Mouse (Mus musculus) olfactory bulb, adult 2 months (tissue): ENCODE results near the gene Eif6. TPM values are rescaled to one million over a fixed set of nuclear protein-coding genes. Genes with fewer than 3 reads are reported as not detected.

ENCODE experiments used
- H3K27ac ChIP-seq: fragments of 200-500 bp; 2 replicates; pipeline ENCODE4 v1.5.1; 2012; ENCODE audit warnings: low read depth, low read length; ENCODE audit not compliant: insufficient read depth
- H3K4me1 ChIP-seq: fragments of 200-500 bp; 2 replicates; pipeline ENCODE4 v1.6.1; 2012; ENCODE audit warnings: low read length; ENCODE audit not compliant: control insufficient read depth, insufficient read depth
- H3K4me3 ChIP-seq: fragments of 200-500 bp; 2 replicates; pipeline ENCODE4 v1.5.1; 2012; ENCODE audit warnings: mild to moderate bottlenecking, low read depth, low read length, moderate library complexity; ENCODE audit not compliant: insufficient read depth
- CTCF ChIP-seq: fragments of 200-500 bp; IDR thresholded peaks from 2 replicates; pipeline ENCODE4 v1.5.1; 2012; ENCODE audit warnings: low read depth, mild to moderate bottlenecking, low read length, moderate library complexity; ENCODE audit not compliant: insufficient read depth
- POLR2A ChIP-seq: fragments of 200-500 bp; IDR thresholded peaks from 2 replicates; pipeline ENCODE4 v1.6.1; 2012; ENCODE audit warnings: mild to moderate bottlenecking, low read depth, low read length, moderate library complexity; ENCODE audit not compliant: insufficient read depth
- WGBS: fragments of 180-500 bp; shearing (Covaris S2); methylation state at CpG from one replicate; pipeline ENCODE4 v1.1.7; 2018; 5-methylcytosine and 5-hydroxymethylcytosine counted together
- polyA plus RNA-seq: library from polyadenylated mRNA; stranded (reverse); fragments of >200 nt; gene quantifications from 2 replicates; pipeline ENCODE4 v1.2.4, GENCODE M21; 2012; ENCODE audit warnings: low replicate concordance; ENCODE audit not compliant: missing spikeins, insufficient read depth, insufficient read length

Gene Eif6
- polyA plus RNA-seq, 1 experiment: not detected

- H3K27ac ChIP-seq: no peak overlapping the region
- 100% methylated on average over 1 of the region's 1 CpGs for WGBS
- TF ChIP-seq CTCF (no peak), POLR2A (no peak)
- peaks cover 27% of the 10 kb centered on the region for H3K4me1 ChIP-seq
- no peak overlapping the region for H3K4me3 ChIP-seq
Observed at GRCm38 (mm10) chr2:155816179-155816578, 10.5 kb downstream of the Eif6 start.

GRCm38 (mm10) chr2:155814829-155815228, 11.9 kb downstream of the Eif6 start:
- H3K4me1 ChIP-seq: peaks cover 26% of the 10 kb centered on the region
- TF ChIP-seq POLR2A (no peak), CTCF (no peak)
- no peak overlapping the region for H3K27ac ChIP-seq
- no peak overlapping the region for H3K4me3 ChIP-seq
- WGBS: 20% methylated on average over 5 of the region's 5 CpGs

- WGBS: 84% methylated on average over 4 of the region's 4 CpGs
Observed at GRCm38 (mm10) chr2:155812637-155813036, 14.1 kb downstream of the Eif6 start.

GRCm38 (mm10) chr2:155811821-155812396, 14.8 kb downstream of the Eif6 start:
- H3K4me1 ChIP-seq: peaks cover 2% of the 10 kb centered on the region; the same call in 1 of the 2 replicates
- H3K27ac ChIP-seq: no peak overlapping the region
- 42% methylated on average over 16 of the region's 16 CpGs for WGBS
- no peak overlapping the region for H3K4me3 ChIP-seq
- peak; percentile 51; the same call in 1 of the 2 replicates for TF ChIP-seq CTCF
- TF ChIP-seq POLR2A: no peak

More at GRCm38 (mm10) chr2:155812637-155813036, 14.1 kb downstream of the Eif6 start:
- peaks cover 9% of the 10 kb centered on the region for H3K4me1 ChIP-seq
- TF ChIP-seq CTCF (no peak), POLR2A (no peak)
- no peak overlapping the region for H3K4me3 ChIP-seq
- no peak overlapping the region for H3K27ac ChIP-seq

GRCm38 (mm10) chr2:155809620-155810019, 17.1 kb downstream of the Eif6 start:
- TF ChIP-seq CTCF (no peak), POLR2A (no peak)
- WGBS: 61% methylated on average over 4 of the region's 4 CpGs
- Histone ChIP-seq H3K4me1 (peaks cover 7% of the 10 kb centered on the region), H3K27ac (no peak overlapping the region), H3K4me3 (no peak overlapping the region)

GRCm38 (mm10) chr2:155807408-155807807, 19.3 kb downstream of the Eif6 start:
- peaks cover 7% of the 10 kb centered on the region for H3K4me1 ChIP-seq
- no peak overlapping the region for H3K4me3 ChIP-seq
- H3K27ac ChIP-seq: no peak overlapping the region
- 75% methylated on average over 4 of the region's 4 CpGs for WGBS
- TF ChIP-seq CTCF (no peak), POLR2A (no peak)

- Histone ChIP-seq H3K4me3 (no peak overlapping the region), H3K27ac (no peak overlapping the region), H3K4me1 (peaks cover 7% of the 10 kb centered on the region)
- 49% methylated on average over 5 of the region's 5 CpGs for WGBS
- TF ChIP-seq CTCF (no peak), POLR2A (no peak)
Observed at GRCm38 (mm10) chr2:155806548-155806947, 20.2 kb downstream of the Eif6 start.

- Histone ChIP-seq H3K27ac (no peak overlapping the region), H3K4me1 (peaks cover 7% of the 10 kb centered on the region), H3K4me3 (no peak overlapping the region)
- TF ChIP-seq POLR2A (no peak), CTCF (no peak)
- WGBS: 85% methylated on average over 6 of the region's 6 CpGs
Observed at GRCm38 (mm10) chr2:155805925-155806255, 20.8 kb downstream of the Eif6 start.

- no peak for TF ChIP-seq CTCF
- no peak for TF ChIP-seq POLR2A
- Histone ChIP-seq H3K4me3 (no peak overlapping the region), H3K4me1 (peaks cover 7% of the 10 kb centered on the region), H3K27ac (no peak overlapping the region)
- WGBS: 44% methylated on average over 6 of the region's 6 CpGs
Observed at GRCm38 (mm10) chr2:155805231-155805924, 21.3 kb downstream of the Eif6 start.

- no peak overlapping the region for H3K27ac ChIP-seq
- H3K4me3 ChIP-seq: no peak overlapping the region
- H3K4me1 ChIP-seq: peaks cover 7% of the 10 kb centered on the region
- no peak for TF ChIP-seq CTCF
- no peak for TF ChIP-seq POLR2A
- 77% methylated on average over 5 of the region's 5 CpGs for WGBS
Observed at GRCm38 (mm10) chr2:155804053-155804452, 22.7 kb downstream of the Eif6 start.
